Mouse (Mus musculus): ENCODE results near the gene Ifnlr1. TPM values are rescaled to one million over a fixed set of nuclear protein-coding genes. Genes with fewer than 3 reads are reported as not detected.
"Not testable (repeated sequence)": the region's sequence is repeated elsewhere in the genome, so short reads cannot be mapped to it uniquely, and the experiment has no call there.

Ifnlr1 gene
- polyA plus RNA-seq (2016; fragmentation: Nextera tagmentation; extraction: Ambion mirVana), result 0.06 and 0.07 TPM in 2 replicates

- H3K27ac ChIP-seq, result no peak within 1 kb of the TSS
- peaks cover 10% of the 10 kb centered on the region for H3K4me1 ChIP-seq
- ATAC-seq, result no peak
- peak within 1 kb of the TSS; percentile 72 for H3K4me2 ChIP-seq
- WGBS (ENCODE audit: insufficient replicate concordance), result 2% methylated on average over 41 of the region's 41 CpGs
- no peaks in the 10 kb centered on the region for H3K9me3 ChIP-seq (replicated peaks)
- H3K4me3 ChIP-seq, result peak within 1 kb of the TSS; percentile 55
- peaks cover 95% of the 10 kb centered on the region for H3K27me3 ChIP-seq (replicated peaks)
- 0 out of 2 replicates have a peak within 1 kb of the TSS, but pooled peaks have one; percentile 33 for H3K9ac ChIP-seq
- H3K36me3 ChIP-seq, result no peaks in the 10 kb centered on the region
These were observed at the start of gene Ifnlr1 for GRCm38 (mm10) chr4:135685906-135686567. Gene Ifnlr1 (plus strand): TSS chr4:135686287.

- WGBS (ENCODE audit: insufficient replicate concordance), result 51% methylated on average over 8 of the region's 8 CpGs
- Histone ChIP-seq H3K4me2 (peak overlapping the region; percentile 36), H3K27ac (peak overlapping the region; percentile 71), H3K9ac (0 out of 2 replicates have a peak overlapping the region, but pooled peaks have one; percentile 36), H3K4me1 (peaks cover 55% of the 10 kb centered on the region)
- peak; percentile 65 for ATAC-seq
- not testable (repeated sequence) for H3K9me3 ChIP-seq (replicated peaks); H3K4me3 ChIP-seq; H3K27me3 ChIP-seq (replicated peaks); H3K36me3 ChIP-seq
These were observed 44.6 kb upstream of the Ifnlr1 start for GRCm38 (mm10) chr4:135641302-135642079.

DNA sequence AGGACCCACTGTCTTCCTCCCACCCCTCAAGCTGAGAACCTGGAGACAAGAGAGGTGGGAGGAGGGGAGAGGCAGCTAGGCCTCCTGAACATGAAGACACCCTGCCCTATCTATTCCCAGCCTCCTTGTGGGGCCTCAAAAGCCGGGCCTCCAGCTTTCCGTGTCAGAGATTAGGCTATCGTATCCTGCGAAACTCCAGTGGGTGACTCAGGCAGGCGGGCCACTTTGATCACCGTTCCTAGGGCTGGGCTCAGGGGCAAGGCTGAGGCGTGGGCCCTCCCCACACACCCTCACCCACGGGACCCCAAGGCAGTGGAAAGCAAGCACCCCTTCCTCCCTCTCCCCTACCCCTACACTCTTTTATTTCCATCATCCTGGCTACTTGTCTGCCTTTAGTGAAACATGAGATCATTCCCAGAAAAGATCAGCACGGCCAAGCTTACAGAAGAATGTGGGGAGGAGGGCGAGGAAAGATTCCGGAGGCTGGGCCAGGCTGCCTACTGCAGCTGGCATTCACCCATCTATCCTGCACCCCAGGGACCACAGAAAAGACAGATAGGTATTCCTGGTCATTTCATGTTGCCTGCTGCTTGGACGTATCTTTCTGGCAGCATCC lies 41.0 kb upstream of the Ifnlr1 start:
- ATAC-seq, result peak; percentile 90
- Histone ChIP-seq H3K9me3 (replicated peaks) (no peaks in the 10 kb centered on the region), H3K27ac (peak overlapping the region; percentile 83), H3K9ac (peak overlapping the region; percentile 59), H3K4me2 (peak overlapping the region; percentile 59), H3K36me3 (no peaks in the 10 kb centered on the region), H3K4me1 (peaks cover 57% of the 10 kb centered on the region), H3K27me3 (replicated peaks) (peaks cover 14% of the 10 kb centered on the region), H3K4me3 (no peak overlapping the region)
- 37% methylated on average over 12 of the region's 12 CpGs for WGBS (ENCODE audit: insufficient replicate concordance)

DNA sequence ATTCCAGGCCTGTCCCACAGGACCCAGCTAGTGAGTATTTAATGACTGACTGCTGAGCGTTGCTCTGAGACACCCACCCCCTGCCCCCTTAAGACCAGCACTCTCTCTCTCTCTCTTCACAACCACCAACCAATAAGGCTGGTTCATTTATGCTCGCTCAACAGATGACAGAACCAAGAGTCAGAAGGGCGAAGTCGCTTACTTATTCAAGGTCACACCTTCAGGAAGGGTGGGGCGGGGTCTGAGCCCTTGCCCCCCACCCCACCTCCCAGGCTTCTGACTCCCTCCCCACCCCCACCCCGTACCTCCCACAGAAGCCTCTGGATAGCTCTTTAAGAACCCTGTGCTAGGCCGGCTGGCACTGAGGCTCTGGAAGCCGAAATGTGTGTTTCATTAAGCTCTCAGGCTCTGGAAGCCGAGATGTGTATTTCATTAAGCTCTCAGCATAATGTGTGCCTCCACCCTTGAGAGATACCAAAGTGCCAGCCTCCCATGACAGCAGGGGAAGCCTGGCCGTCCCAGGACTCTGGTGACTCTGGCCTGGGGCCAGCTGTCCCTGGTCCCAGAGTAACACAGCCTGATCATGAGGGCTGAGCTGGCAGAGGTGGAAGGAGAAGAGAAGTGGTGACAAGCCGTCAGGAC lies 33.0 kb upstream of the Ifnlr1 start:
- Histone ChIP-seq H3K27ac (no peak overlapping the region), H3K9me3 (replicated peaks) (no peaks in the 10 kb centered on the region), H3K27me3 (replicated peaks) (peaks cover 40% of the 10 kb centered on the region), H3K4me3 (no peak overlapping the region), H3K36me3 (no peaks in the 10 kb centered on the region), H3K4me1 (peaks cover 31% of the 10 kb centered on the region), H3K9ac (peak overlapping the region; percentile 20), H3K4me2 (peak overlapping the region; percentile 43)
- ATAC-seq, result no peak
- WGBS (ENCODE audit: insufficient replicate concordance), result 57% methylated on average over 11 of the region's 11 CpGs

DNA sequence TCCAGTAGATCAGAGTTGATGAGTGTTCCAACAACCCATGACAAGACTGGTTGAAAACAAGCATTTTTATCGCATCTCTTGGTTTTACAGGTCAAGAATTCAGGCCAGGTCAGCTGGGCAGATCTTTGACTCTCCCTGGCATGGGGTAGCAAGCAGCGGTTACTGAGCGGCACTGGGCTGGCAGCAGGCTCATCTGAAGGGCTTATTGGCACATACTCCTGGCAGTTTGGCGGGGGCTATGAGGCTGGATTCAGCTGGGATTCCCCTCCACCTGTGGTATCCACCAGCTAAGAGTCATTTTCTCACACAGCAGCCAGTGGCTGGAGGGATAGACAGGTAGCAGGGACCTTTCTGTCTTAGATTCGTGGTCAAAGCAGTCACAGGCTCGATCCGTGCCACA lies 32.1 kb upstream of the Ifnlr1 start:
- H3K4me3 ChIP-seq, result no peak overlapping the region
- no peaks in the 10 kb centered on the region for H3K36me3 ChIP-seq
- no peak for ATAC-seq
- 82% methylated on average over 7 of the region's 7 CpGs for WGBS (ENCODE audit: insufficient replicate concordance)
- H3K27ac ChIP-seq, result no peak overlapping the region
- H3K4me1 ChIP-seq, result peaks cover 31% of the 10 kb centered on the region
- H3K9me3 ChIP-seq (replicated peaks), result no peaks in the 10 kb centered on the region
- H3K9ac ChIP-seq, result no peak overlapping the region
- peaks cover 37% of the 10 kb centered on the region for H3K27me3 ChIP-seq (replicated peaks)
- no peak overlapping the region for H3K4me2 ChIP-seq

DNA sequence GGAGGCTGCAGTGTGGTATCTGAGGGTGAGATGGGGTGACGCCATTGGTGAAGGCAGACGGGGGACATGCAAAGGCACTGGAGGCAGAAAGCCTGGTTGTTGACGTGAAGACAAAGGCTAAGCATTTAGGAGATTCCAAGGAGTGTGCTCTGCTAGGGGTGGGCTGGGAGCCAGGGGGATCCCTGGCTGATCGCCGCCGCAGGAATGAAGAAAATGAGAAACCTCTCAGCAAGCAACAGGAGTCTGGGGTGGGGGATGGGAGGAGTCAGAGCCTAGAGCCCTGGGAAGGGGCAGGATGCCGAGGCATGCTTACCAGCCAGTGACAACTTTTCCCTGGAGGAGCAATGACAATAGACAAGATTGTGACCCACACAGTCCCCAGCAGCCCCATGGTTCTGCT lies 30.6 kb upstream of the Ifnlr1 start:
- Histone ChIP-seq H3K36me3 (no peaks in the 10 kb centered on the region), H3K4me3 (no peak overlapping the region), H3K4me1 (peaks cover 31% of the 10 kb centered on the region), H3K9ac (no peak overlapping the region), H3K27me3 (replicated peaks) (peaks cover 27% of the 10 kb centered on the region), H3K4me2 (no peak overlapping the region), H3K9me3 (replicated peaks) (no peaks in the 10 kb centered on the region), H3K27ac (no peak overlapping the region)
- WGBS (ENCODE audit: insufficient replicate concordance), result 47% methylated on average over 7 of the region's 7 CpGs
- no peak for ATAC-seq

- ATAC-seq, result peak; percentile 34; the same call in 1 of the 2 replicates
- Histone ChIP-seq H3K9ac (no peak overlapping the region), H3K4me1 (peaks cover 35% of the 10 kb centered on the region), H3K27me3 (replicated peaks) (peaks cover 27% of the 10 kb centered on the region), H3K36me3 (no peaks in the 10 kb centered on the region), H3K4me3 (no peak overlapping the region), H3K9me3 (replicated peaks) (no peaks in the 10 kb centered on the region), H3K4me2 (peak overlapping the region; percentile 21; the same call in 1 of the 2 replicates), H3K27ac (no peak overlapping the region; the same call in 1 of the 2 replicates)
- WGBS (ENCODE audit: insufficient replicate concordance), result 35% methylated on average over 10 of the region's 10 CpGs
These were observed 29.9 kb upstream of the Ifnlr1 start for GRCm38 (mm10) chr4:135656094-135656589.

- ATAC-seq, result no peak
- Histone ChIP-seq H3K27ac (no peak overlapping the region), H3K9me3 (replicated peaks) (no peaks in the 10 kb centered on the region)
These were observed 27.6 kb upstream of the Ifnlr1 start for GRCm38 (mm10) chr4:135658484-135658883.

DNA sequence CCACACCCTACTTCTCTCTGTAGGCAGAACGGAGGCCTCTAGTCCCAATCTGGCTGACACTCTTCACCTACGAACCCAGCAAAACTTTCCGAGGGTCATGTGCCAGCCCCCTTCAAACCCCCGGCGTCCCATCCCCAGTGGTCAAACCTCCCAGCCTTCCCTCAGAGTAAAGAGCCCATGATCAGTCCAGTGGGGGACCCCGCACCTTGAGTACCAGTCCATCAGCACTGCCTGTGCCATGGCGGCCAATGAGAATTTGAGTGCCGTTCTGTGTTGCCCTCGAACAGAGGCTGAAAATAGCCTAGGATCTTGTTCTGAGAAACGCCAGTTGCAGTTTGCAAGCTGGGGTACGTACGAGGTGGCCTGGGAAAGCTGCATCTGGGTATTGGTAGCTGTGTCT lies 27.2 kb upstream of the Ifnlr1 start:
- no peak overlapping the region for H3K9ac ChIP-seq

More at GRCm38 (mm10) chr4:135658484-135658883, 27.6 kb upstream of the Ifnlr1 start:
- peaks cover 25% of the 10 kb centered on the region for H3K4me1 ChIP-seq
- no peaks in the 10 kb centered on the region for H3K36me3 ChIP-seq
- no peak overlapping the region for H3K4me3 ChIP-seq
- H3K9ac ChIP-seq, result no peak overlapping the region
- H3K4me2 ChIP-seq, result no peak overlapping the region
- peaks cover 27% of the 10 kb centered on the region for H3K27me3 ChIP-seq (replicated peaks)
- 51% methylated on average over 5 of the region's 5 CpGs for WGBS (ENCODE audit: insufficient replicate concordance)

DNA sequence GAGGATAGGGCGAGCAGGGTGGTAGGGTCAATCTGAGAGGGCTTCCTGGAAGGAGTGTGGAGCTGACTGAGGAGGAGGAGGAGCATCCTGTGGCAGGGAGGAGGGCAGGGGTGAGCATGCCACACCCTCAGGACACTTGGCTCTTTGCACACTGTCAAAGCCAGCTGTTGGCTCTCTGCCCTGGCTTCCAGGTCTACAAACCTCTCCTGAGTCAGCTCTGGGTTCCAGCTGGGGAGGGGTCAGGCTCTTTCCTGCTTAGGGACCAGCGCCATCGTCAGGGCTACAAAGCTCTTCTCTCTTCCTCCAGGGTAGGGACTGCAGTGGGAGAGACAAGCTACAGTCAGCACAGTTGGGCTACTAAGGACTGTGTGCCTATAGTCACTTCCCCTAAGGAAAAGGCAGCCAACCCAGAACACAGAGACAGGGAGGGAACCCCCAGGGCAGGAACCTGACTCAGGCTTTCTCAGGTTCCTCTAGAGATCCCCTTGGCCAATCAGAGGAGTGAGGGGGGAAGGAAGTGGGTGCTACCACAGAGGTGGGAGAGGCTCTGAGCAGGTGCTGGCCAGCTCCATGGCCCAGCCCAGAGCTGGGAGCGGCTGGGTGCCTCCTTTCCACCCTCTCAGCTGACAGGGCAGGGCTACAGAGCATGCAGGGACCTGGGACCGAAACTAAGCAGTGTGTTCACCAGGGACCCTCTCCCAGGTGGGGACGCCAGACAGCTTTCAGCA lies 24.8 kb upstream of the Ifnlr1 start:
- Histone ChIP-seq H3K27me3 (replicated peaks) (peaks cover 8% of the 10 kb centered on the region; the same call in 1 of the 2 replicates), H3K4me1 (peaks cover 21% of the 10 kb centered on the region), H3K4me2 (no peak overlapping the region), H3K36me3 (no peaks in the 10 kb centered on the region), H3K27ac (no peak overlapping the region), H3K9me3 (replicated peaks) (no peaks in the 10 kb centered on the region), H3K4me3 (no peak overlapping the region), H3K9ac (no peak overlapping the region)
- 49% methylated on average over 6 of the region's 6 CpGs for WGBS (ENCODE audit: insufficient replicate concordance)
- ATAC-seq, result peak; percentile 36; the same call in 1 of the 2 replicates

More for the DNA sequence above, 27.2 kb upstream of the Ifnlr1 start:
- no peaks in the 10 kb centered on the region for H3K36me3 ChIP-seq
- H3K9me3 ChIP-seq (replicated peaks), result no peaks in the 10 kb centered on the region
- H3K4me3 ChIP-seq, result no peak overlapping the region
- no peak overlapping the region for H3K4me2 ChIP-seq
- H3K4me1 ChIP-seq, result peaks cover 25% of the 10 kb centered on the region
- 78% methylated on average over 12 of the region's 12 CpGs for WGBS (ENCODE audit: insufficient replicate concordance)
- no peak overlapping the region for H3K27ac ChIP-seq
- H3K27me3 ChIP-seq (replicated peaks), result peaks cover 27% of the 10 kb centered on the region
- no peak for ATAC-seq

GRCm38 (mm10) chr4:135661994-135662393 lies 24.1 kb upstream of the Ifnlr1 start:
- H3K4me3 ChIP-seq, result no peak overlapping the region
- no peaks in the 10 kb centered on the region for H3K36me3 ChIP-seq
- H3K9me3 ChIP-seq (replicated peaks), result no peaks in the 10 kb centered on the region
- no peak for ATAC-seq
- H3K4me2 ChIP-seq, result no peak overlapping the region
- H3K9ac ChIP-seq, result no peak overlapping the region
- H3K4me1 ChIP-seq, result peaks cover 17% of the 10 kb centered on the region
- no peak overlapping the region for H3K27ac ChIP-seq
- WGBS (ENCODE audit: insufficient replicate concordance), result 68% methylated on average over 6 of the region's 6 CpGs
- H3K27me3 ChIP-seq (replicated peaks), result peaks cover 11% of the 10 kb centered on the region; the same call in 1 of the 2 replicates

Measured in liver, embryonic 12.5 days (tissue).